Mouse (Mus musculus) spleen, adult 2 months (tissue): ENCODE results near the gene Tmem59l. TPM values are rescaled to one million over a fixed set of nuclear protein-coding genes. Genes with fewer than 3 reads are reported as not detected.

Experiments used
- DNase-seq, 2 experiments: peaks; one replicate each; pipeline versions ENCODE4 v3.0.0 to v3.0.0-alpha.2; 2012 to 2021; ENCODE audit warnings: low spot score in 2 of 2, low read depth in 1 of 2
- H3K27ac ChIP-seq: fragments of 200-500 bp; 2 replicates; pipeline ENCODE4 v1.5.1; 2012; ENCODE audit warnings: low read length, inconsistent platforms; ENCODE audit not compliant: insufficient read depth
- H3K27me3 ChIP-seq: fragments of 200-500 bp; 2 replicates; pipeline ENCODE4 v1.6.1; 2012; ENCODE audit warnings: mild to moderate bottlenecking, moderate library complexity, low read length, inconsistent platforms; ENCODE audit not compliant: control insufficient read depth, insufficient read depth
- H3K36me3 ChIP-seq: fragments of 200-500 bp; 2 replicates; pipeline ENCODE4 v1.6.1; 2012; ENCODE audit warnings: mild to moderate bottlenecking, low read length, inconsistent platforms; ENCODE audit not compliant: control insufficient read depth, insufficient read depth
- H3K4me1 ChIP-seq: fragments of 200-500 bp; 2 replicates; pipeline ENCODE4 v1.6.1; 2011; ENCODE audit warnings: inconsistent platforms; ENCODE audit not compliant: control insufficient read depth, insufficient read depth, insufficient read length
- H3K4me3 ChIP-seq: fragments of 200-500 bp; 2 replicates; pipeline ENCODE4 v1.5.1; 2011; ENCODE audit warnings: mild to moderate bottlenecking, inconsistent platforms; ENCODE audit not compliant: insufficient read depth, insufficient read length; ENCODE audit errors: extremely low read depth
- CTCF ChIP-seq: fragments of 200-500 bp; IDR thresholded peaks from 2 replicates; pipeline ENCODE4 v1.5.1; 2011; ENCODE audit warnings: mild to moderate bottlenecking, inconsistent platforms; ENCODE audit not compliant: insufficient read depth, insufficient read length, insufficient replicate concordance; ENCODE audit errors: extremely low read depth
- POLR2A ChIP-seq: fragments of 200-500 bp; IDR thresholded peaks from 2 replicates; pipeline ENCODE4 v1.6.1; 2011; ENCODE audit warnings: low read depth, low read length, inconsistent platforms
- WGBS: fragments of 180-500 bp; shearing (Covaris S2); methylation state at CpG from one replicate; pipeline ENCODE4 v1.1.7; 2018; 5-methylcytosine and 5-hydroxymethylcytosine counted together
- polyA plus RNA-seq: library from polyadenylated mRNA; depleted of rRNA; stranded (reverse); fragments of >200 nt; gene quantifications from 2 replicates; pipeline ENCODE4 v1.2.3, GENCODE M21; 2012

Tmem59l gene
- polyA plus RNA-seq, 1 experiment = not detected

- Histone ChIP-seq H3K4me1 (peaks cover 12% of the 10 kb centered on the region), H3K27me3 (no peaks in the 10 kb centered on the region; the same call in 1 of the 2 replicates), H3K4me3 (no peak overlapping the region), H3K36me3 (peaks cover 4% of the 10 kb centered on the region; the same call in 1 of the 2 replicates), H3K27ac (no peak overlapping the region)
- TF ChIP-seq CTCF = peak; percentile 90
- no peak for TF ChIP-seq POLR2A
- DNase-seq = peak in 1 of 2 experiments; percentile 47
- 25% methylated on average over 46 of the region's 46 CpGs for WGBS
Measured at GRCm38 (mm10) chr8:70503062-70503750, 16.0 kb upstream of the Tmem59l start.

GRCm38 (mm10) chr8:70502540-70502939 is 15.4 kb upstream of the Tmem59l start:
- no peak overlapping the region for H3K27ac ChIP-seq
- H3K4me3 ChIP-seq = no peak overlapping the region
- WGBS = 58% methylated on average over 12 of the region's 12 CpGs
- no peak for TF ChIP-seq CTCF
- TF ChIP-seq POLR2A = no peak
- no peak for DNase-seq
- H3K4me1 ChIP-seq = peaks cover 12% of the 10 kb centered on the region
- no peaks in the 10 kb centered on the region; the same call in 1 of the 2 replicates for H3K27me3 ChIP-seq
- peaks cover 2% of the 10 kb centered on the region; the same call in 1 of the 2 replicates for H3K36me3 ChIP-seq

DNA sequence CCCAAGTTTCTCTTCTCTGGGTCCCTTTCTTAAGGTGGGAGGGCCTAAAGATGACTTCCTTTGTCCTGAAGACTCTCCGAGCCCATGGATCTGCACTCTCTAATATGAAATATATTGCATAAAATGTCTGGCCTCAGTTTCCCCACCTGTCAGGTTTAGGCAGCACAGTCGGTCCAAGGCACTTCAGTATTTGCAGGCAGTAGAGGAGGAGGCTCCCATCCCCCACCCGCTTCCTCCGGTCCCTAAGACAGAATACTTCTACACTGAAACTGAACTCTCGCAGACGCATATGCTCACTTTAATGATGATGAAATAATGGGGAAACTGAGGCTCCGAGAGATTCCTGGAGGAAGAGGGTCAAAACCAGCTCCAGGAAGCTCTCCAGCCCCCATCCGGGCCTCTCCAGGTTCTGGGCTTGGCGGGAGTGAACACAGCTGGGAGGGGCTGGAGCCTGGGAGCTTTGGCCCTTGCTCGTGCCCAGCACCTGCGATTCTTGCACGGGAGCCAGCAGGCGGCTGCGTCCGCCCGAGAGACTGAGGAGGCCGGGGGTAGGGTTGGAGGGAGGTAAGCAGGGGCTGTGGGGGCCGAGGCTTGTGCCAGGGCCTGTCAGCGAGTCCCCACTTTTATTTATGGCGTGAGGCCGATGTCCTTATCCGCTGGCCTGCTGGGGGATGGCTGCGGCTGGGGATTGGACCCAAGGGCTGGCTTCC is 14.8 kb upstream of the Tmem59l start:
- no peak overlapping the region for H3K4me3 ChIP-seq
- WGBS = 24% methylated on average over 23 of the region's 23 CpGs
- no peak overlapping the region for H3K27ac ChIP-seq
- H3K4me1 ChIP-seq = peaks cover 12% of the 10 kb centered on the region
- H3K27me3 ChIP-seq = no peaks in the 10 kb centered on the region; the same call in 1 of the 2 replicates
- H3K36me3 ChIP-seq = no peaks in the 10 kb centered on the region
- no peak for DNase-seq
- TF ChIP-seq CTCF (no peak), POLR2A (no peak)

- H3K27me3 ChIP-seq = peaks cover 2% of the 10 kb centered on the region; the same call in 1 of the 2 replicates
- TF ChIP-seq POLR2A (no peak), CTCF (no peak)
- no peak overlapping the region for H3K27ac ChIP-seq
- 13% methylated on average over 39 of the region's 39 CpGs for WGBS
- H3K36me3 ChIP-seq = no peaks in the 10 kb centered on the region
- H3K4me3 ChIP-seq = peak overlapping the region; percentile 20; the same call in 1 of the 2 replicates
- H3K4me1 ChIP-seq = peaks cover 9% of the 10 kb centered on the region
- DNase-seq = peak; percentile 42 to 45
Measured at GRCm38 (mm10) chr8:70500386-70501301, 13.5 kb upstream of the Tmem59l start.

- no peak overlapping the region for H3K4me3 ChIP-seq
- TF ChIP-seq POLR2A = no peak
- no peak for TF ChIP-seq CTCF
- H3K27ac ChIP-seq = no peak overlapping the region
- H3K27me3 ChIP-seq = peaks cover 39% of the 10 kb centered on the region
- WGBS = 22% methylated on average over 12 of the region's 12 CpGs
- no peak for DNase-seq
- H3K4me1 ChIP-seq = peaks cover 16% of the 10 kb centered on the region
- H3K36me3 ChIP-seq = no peaks in the 10 kb centered on the region
Measured at GRCm38 (mm10) chr8:70495771-70496062, 8.6 kb upstream of the Tmem59l start.

DNA sequence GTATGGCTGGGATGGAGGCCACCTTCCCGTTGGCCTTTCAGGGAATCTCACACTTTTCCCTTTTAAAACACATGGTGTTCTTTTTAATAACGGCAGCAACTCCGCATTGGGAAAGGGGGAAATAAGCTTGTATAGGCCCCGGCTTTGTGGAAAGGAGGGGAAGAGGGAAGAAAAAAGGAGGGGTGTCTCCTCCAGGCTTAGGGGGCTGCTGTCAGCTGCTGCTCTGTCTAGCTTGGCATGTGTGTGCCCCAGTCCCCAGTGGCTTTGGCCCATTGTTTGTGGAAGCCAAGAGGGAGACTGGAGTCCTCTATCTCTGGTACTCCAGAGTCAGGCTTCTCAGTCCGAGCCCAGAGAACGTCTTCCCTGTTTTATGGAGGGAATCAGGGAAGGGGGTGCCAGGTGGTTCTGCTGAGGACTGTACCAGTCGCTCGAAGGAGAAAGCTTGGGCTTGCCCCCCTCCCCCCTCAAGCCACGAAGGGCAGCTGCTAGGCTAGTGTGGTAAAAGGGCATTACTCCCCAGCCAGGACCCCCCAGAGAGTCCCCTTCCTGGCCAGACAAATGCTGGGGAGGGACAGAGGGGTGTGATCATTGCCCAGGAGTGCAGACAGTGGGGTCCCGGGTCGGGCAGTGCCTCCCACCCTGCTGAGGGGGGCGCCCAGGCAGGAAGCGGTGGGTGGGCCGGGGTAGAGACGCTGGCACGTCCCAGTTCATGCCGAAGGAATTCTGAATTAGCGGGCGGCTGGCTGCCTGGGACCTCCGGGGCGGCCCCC is 8.0 kb upstream of the Tmem59l start:
- WGBS = 21% methylated on average over 20 of the region's 21 CpGs
- no peak for DNase-seq
- no peak overlapping the region for H3K4me3 ChIP-seq
- no peak overlapping the region for H3K27ac ChIP-seq
- H3K4me1 ChIP-seq = peaks cover 16% of the 10 kb centered on the region
- peaks cover 39% of the 10 kb centered on the region for H3K27me3 ChIP-seq
- no peak for TF ChIP-seq POLR2A
- no peak for TF ChIP-seq CTCF
- no peaks in the 10 kb centered on the region for H3K36me3 ChIP-seq
